Mouse (Mus musculus) heart, adult 9 months (tissue): ENCODE measurements at regions not wholly inside any gene's neighbourhood (a gene's known extent, or its start where the extent isn't known, plus 50 kb on each side); places are given as distances from the start of the nearest gene placed in this dataset.

ENCODE experiments used
- DNase-seq, 2 experiments: peaks; one replicate each; pipeline ENCODE4 v3.0.0; 2022; ENCODE audit warnings: low spot score in 2 of 2

DNA sequence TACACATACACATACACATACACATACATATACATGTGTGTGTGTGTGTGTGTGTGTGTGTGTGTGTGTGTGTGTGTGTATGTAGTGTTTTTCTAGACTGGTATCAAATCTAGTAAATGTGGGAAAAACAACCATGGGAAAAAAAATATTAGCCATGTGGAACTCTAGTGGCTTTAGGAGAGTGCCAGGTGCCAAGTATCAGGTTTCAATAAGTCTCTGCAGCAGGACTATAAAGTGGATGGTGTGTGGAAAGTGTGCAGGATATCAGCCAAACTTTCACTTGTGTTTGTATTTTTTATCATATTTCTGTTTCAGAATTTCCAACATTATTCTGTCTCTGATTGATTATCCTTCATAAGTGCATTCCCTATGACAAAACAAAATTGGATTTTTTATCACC is 653.3 kb upstream of the Fam98a start:
- DNase-seq: no peak

DNA sequence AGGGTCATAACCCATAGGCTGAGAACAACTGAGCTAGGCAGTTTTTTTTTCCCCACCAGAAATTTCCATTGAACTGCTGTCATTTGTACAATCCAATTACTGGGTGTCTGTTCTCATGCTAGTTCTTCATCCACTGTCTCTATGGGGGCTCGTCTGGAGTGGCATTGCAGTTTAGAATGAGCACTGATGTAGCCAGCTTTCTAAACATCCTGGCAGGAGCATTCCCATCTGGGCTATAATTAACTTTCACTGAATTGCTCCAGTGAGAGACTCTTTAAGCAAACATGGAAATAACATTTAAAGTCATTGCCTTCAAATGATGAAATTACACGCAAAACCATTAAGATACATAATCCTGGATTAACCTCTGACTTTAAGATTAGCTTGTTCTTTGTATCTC is 633.1 kb upstream of the Fam98a start:
- no peak for DNase-seq

DNA sequence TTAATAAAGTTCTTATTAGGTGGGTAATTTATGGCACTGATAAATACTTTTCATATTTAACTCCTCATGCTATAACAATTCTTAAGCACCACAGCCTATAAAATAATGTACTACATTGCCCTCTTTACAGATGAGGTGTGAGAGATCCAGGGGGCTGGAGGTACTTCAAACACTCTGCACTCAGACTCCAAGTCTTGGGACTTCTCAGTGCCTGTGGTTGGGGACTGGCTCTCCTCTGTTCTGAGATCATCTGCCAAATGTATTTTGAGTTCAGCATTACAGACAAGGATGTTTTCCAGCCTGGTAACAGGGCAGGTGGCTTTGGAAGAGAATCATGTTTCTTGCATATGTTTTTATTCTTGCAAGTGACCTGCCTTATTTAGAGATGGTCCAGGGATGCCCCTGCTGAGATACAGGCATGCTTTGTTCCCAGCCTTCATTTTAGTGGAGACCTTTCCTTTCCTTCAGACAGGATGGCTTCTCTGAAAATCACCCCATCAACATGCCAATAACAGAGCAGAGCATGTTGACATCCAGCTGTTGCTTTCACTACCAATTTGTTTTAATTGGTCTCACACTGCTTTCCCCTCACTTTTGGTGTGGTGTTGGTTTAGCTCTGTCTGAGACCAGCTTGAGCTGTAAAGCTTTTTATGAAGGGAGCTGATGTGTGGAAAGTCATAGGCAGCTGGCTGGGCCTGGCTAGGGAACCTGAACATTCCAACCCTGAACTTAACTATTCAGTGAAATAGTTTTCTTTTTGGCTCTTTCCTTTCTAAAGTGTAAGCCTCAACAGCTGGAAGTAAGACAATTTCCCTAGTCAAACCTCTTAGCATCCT is 585.1 kb upstream of the Fam98a start:
- no peak for DNase-seq

DNA sequence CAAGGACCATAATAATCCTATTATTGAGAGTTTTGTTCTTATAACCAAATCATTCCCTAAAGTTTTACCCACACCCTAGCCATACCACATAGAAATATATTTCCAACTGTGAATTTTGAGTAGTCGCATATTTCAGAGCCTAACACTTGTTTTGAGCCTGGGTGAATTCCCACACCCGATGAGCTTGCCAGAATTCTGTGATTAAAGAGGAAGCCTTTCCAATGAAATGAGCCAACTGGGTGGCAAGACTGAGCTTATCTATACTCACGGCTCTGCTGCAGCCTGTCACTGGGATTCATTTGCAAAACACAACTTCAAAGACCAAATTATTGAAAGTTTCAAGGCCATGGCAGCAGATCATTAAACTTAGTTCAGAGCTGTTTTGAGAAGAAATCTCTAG is 582.3 kb upstream of the Fam98a start:
- no peak for DNase-seq

DNA sequence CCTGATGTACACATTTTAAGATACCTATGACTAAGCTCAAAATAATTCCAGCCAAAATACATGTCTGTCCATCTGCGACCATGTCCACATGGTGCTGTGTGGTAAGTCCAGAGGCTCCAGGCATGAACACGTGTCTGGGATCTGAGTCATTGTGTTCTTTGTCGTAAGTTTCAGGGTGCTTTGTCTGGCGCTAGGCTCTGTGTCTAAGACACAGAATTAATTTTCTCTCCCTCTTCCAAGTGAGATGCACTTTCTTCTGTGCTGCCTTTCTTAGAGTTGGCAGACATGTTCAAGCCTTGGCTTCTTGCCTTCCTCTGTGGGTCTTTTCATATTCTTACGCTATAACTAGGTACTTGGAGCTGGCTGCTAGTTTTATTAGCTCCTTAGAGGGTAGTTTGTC is 573.5 kb upstream of the Fam98a start:
- no peak for DNase-seq

DNA sequence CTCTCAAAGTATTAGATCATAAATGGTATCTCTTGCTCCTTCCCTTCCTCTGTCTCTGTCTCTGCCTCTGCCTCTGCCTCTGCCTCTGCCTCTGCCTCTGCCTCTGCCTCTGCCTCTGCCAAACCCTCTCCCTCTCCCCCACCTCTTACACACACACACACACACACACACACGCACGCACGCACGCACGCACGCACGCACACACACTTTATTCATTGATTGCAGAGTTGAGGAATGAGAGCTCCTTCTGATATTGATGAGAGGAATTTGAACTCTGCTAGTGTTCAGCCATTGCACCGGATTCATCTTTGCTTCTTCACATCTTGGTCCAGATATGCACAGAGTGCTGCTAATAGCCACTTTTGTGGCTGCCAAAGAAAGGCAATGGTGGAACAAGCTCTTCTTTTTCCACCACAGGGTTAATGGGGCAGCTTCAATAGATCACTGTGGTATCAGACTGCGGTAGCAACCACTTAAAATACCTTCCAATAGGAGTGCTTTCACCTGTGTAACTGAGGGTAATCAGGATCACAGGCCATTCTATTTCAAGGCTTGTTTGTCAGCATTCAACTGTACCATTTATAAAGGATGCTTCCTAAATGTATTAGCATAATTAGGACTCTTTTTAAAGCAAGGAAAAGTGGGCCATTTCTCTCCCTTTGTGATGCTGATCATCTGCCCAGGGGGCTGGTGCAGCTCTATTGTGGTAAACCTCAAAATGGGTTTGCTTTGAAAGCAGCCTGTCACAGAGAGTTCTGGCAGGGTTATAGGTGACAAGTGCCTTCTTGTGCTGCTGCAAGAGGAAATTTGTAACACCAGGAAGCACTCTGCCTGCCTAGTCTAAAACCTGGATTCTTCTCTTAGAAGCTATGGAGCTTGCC is 559.8 kb upstream of the Fam98a start:
- DNase-seq: no peak

DNA sequence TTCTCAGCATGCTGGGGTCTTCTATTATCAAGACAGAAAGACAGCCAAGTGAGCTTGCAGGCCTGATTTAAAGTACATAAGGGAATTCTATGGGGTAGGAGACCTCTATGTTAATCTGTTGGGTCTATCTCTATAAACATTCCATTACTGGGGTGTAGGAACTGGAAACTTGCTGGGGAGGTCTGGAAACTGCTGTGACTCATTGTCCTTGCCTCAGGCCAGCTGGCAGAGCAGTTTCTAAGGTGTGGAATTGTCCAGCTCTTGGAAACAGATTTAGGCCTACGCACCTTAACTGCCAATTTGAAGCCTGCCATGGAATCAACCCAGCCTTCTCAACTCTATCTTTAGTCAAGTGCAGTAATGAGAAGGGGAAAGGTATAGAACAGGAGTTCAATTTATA is 559.1 kb upstream of the Fam98a start:
- no peak for DNase-seq

DNA sequence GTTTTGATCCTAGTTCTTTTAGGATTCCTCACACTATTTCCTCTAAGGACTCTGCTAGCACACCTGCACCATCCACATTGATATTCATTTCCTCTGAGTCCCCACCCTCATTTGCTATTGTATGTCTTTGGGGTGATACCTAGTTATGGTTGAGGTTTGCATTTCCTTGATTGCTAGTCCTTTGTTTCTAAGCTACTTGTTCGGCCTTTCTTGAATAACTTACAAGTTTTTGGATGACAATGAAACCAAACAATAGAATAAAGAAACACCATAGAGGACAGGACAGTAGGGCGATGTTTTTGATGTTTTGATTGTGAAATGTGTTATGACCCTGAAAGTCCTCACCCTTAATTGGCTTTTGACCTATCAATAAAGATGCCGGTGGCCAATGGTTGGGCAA is 531.8 kb upstream of the Fam98a start:
- DNase-seq: no peak

DNA sequence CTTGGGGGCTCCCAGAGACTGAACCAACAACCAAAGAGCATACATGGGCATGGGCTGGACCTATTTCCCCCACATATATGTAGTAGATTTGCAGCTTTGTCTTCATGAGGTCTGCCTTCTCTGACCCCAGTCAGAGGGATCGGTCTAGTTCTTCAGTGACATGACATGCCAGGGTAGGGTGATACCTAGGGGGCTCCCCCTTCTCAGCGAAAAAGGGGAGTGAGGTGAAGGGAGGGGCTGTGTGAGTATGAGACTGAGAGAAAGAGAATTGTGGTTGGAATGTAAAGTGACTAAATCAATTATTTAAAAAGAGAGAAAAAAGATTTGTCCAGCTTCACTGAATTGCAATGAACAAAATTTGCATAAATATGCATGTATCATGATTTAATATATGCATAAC is 530.0 kb upstream of the Fam98a start:
- DNase-seq: no peak

DNA sequence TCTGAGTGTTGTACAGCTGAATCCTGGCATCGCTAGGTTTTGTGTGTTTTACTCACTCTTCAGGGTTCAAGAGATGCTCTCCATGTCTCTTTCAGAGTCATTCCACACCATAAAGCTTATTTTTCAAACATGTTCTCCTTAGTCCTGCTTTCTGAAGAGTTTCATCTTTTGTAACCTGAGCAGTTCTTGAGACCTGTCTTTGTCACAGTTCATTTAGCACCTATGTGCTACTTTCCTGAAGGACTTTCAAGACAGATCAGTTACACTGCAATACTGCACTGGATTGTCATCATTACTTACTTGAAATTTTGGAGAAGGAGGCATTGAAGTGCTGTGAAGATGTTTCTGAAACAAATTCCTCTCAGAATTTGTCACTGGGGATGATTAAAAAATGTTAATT is 494.7 kb upstream of the Fam98a start:
- DNase-seq: no peak

DNA sequence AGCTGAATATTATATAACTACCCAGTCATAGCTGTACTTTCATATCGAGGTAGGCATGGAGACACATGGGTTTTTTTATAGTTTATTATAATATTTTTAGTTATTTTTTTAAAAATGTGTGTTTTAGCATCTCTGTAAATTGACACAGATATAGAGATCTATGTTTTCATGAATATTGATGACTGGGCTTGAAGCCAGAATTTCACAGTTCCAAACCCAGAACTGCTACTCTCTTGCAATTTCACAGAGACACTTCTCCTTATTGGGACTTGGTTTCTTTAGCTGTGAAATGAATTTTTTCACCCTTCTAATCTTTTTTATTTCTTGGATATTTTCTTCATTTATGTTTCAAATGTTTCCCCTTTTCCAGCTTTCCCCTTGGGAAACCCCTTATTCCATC is 481.0 kb upstream of the Fam98a start:
- no peak for DNase-seq

DNA sequence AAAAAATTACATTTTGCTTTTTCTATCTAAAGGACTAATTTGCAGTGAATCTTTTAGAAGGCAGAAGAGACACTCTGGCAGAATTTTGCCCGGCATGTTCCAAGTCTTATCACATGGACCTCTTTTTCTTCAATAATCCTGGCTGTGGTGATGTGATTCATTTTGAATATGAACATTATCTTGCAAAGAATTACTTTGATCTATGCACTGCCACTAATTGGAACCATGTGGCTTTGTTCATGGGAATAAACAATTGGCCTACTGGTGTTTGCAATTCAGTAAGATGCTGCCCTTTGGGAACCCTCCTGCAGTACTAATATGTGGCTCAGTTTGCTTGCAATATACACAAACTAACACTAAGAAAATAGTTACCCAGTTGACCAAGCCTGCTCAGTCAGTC is 456.3 kb upstream of the Fam98a start:
- no peak for DNase-seq

DNA sequence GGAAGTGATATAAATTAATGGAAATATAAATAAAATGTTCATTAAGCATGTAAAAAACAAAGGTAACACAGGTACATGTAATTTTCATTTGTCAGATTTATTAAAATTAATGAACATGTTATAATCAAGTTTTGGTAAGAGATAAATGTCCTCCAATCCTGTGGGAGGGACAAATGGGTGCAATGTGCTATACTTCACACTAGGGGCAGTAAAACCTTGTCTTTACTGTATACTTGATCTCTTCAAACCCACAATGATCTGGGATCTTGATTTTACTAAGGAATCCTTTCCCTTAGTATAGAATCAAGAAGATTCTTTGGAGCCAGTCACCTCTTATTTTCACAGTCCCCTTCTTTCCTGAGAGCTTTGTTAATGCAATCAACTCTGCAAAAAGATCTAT is 451.1 kb upstream of the Fam98a start:
- no peak for DNase-seq

DNA sequence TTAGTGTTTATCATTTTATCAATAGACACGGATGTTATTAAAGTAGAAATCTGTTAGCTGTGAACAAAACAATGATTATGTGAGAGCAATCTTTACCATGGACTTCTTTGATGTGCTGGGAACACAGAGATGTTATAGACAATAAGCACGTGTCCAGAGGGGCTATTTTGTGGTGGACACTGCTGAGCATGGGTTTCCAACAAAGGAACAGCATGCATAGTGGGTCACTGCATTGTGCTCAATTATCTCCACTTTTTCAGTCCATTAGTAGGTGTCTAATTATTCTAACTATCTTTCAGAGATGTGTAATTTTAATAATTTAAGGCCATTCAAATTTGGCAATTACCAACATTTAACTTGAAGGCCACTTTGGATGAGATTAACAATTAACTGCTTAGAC is 409.6 kb upstream of the Fam98a start:
- DNase-seq: no peak

DNA sequence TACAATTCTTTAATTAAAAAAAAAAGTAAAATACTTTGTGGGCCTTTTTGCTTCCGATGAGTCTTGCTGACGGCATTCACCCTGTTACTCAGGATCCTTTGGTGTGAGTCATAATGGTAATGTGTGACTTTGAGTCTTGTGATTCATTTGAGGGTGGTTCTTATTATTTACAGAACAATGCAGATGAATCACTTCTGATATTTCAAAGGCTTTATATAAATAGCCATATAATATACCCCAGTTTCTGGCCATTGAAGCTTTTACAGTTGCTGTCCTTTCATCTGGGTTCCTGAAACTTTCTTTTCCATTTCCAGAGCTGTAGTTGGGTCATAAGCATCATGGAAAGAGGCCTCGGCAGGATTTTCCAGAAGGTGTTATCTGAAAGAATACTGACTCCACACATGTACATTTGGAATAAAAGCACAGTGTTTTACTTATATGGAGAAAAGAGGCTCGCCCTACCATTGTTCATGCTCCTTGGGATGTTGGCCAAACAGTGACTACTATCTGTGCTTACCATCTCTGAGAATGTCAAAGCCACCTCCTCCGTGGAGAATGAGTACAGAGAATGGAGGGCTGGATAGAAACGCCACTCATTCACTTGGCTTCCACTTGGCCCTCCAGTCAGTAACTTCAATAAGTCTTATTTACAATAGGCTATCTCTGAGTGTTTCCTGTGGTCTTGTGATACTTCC is 385.1 kb upstream of the Fam98a start:
- no peak for DNase-seq

DNA sequence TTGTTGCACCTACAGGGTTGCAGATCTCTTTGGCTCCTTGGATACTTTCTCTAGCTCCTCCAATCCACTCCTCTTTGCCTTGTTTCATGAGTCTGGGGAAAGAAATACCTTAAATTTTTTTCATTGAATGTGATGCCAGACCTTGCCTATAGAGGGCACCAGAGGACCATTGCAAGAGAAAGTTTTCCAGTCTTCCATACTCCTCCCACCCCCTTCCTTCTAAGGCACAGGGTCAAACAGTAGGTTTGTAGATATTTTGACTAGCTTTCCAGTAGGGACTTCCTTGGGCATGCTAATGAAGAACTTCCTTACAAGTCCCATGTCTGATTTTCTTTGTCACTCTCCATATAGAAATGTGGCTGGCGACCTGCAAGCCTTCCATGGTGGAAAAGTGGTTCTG is 379.3 kb upstream of the Fam98a start:
- DNase-seq: no peak

DNA sequence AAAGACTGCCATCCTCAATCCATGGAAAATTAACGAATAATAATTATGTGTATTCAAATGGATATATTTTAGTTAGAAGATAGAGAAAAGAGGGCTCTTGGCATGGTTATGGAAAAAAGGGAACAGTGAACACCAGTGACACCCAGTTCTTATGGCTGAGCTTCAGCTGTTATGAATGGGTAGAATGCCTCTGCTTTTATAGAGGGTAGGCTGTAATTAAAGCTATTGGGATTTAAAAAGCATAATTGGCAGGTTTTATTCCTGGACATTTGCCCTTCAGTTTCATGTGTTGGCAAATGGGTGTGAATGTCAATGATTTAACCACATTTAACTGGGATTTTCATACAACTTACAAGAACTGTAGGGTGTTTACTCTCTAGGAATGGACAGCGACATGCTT is 368.5 kb upstream of the Fam98a start:
- no peak for DNase-seq

DNA sequence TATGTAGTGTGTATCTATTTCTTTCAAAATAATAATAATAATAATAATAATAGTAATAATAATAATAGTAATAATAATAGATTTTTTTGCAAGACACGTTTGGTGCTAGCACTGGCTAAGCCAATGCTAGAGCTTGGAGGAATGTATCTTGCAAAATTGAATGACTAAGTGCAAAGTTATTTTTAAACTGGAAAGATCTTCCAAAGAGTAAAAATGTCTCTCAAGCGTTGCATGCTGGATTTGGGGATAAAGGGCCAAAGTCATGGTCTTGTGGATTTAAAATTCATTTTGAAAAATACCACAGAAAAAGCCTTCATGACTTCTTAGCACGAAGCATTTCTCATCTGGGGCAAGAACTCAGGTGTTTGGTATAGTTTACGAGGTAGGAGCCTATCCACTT is 365.3 kb upstream of the Fam98a start:
- no peak for DNase-seq

DNA sequence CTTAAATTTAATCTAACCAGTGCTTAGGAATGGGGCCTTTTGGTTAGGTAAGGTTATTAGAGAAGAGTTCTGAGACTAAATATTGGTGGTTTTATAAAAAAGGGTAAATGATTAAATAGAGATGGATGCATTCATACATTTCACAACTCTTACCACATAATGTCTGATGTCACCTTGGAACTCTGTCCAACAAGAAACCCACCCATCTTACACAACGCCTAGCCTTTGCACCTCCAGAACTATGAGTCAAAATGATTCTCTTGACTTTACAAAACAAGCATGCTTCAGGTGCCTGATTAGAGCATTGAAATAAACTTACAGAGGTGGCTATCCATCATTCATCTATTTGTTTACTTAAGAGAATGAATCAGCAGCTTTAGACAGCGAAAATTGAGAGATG is 364.8 kb upstream of the Fam98a start:
- no peak for DNase-seq

DNA sequence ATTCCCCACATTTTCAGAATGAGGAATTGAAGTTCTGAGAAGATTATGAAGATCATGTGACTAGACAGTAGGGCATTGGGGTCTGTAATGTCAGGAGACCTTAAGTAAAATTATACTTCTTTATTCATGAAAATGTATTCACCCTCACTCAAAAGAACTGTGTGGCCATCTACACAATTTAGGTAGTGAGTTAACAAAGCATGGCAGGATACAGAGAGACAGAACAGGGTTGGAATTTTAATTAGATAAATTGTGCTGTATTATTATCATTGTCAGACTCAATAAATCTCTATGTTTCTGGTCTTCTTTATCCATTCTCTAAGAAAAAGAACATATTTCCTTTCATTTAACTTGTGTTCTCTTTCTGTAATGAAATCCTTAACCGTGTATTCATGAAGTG is 363.5 kb upstream of the Fam98a start:
- no peak for DNase-seq

DNA sequence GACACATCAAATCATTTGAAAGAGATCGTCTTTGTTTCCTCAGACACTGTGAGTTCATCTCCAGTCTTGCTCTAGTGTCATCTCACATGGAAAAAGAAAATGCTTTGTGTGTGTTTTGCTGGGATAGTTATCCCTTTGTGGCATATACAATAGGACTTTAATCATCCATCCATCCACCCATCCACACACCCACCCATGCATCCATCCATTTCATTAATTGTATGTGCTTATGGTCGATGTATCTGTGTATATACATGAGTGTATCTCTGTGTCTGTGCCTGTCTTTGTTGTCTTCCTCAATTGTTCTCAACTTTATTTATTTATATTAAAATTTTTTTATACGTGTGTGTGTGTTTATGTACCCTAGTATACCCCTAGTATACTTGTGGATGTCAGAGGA is 355.3 kb upstream of the Fam98a start:
- DNase-seq: no peak

DNA sequence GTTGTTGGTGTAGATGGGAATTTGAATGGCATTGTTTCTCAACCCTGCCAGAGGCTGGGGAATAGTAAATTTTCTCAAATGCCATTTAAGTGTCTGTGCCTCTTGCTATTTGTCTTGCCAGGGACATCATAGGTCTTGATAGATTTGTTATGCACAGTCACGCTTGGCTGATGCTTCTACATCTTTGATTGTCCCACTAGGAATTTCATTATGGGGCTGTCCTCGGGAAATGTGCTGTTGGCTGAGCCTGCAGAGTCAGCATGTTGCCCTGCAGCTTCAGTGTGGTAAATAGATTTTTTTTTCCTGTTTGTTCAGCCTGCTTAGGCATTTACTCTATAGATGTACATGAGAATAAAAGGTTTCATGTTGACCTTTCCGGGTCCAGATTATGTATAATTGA is 354.9 kb upstream of the Fam98a start:
- no peak for DNase-seq

DNA sequence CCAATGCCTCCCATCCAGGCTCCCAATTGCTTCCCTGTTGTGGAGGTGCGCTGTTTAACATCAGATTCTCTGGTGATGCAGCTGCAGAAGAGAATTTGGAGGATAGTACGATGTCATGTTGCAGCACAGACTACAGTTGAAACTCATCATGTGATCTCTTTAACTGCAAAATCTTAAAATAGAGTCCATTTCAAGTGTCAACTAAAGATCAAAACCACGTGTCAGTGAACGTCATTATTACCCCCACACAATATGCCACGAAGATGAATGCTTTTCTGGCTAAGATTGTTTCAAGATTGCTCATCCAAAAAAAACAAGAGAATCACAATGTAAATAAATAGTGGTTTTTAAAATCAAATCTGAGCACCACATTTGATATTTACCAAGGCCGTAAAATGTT is 343.7 kb upstream of the Fam98a start:
- no peak for DNase-seq
